Mouse (Mus musculus) monocyte, adult 2 months (primary cell): ENCODE results near the gene Gpx1.
"Not testable (repeated sequence)": the region's sequence is repeated elsewhere in the genome, so short reads cannot be mapped to it uniquely, and the experiment has no call there.

Experiments used
- DNase-seq, 2 experiments: peaks; one replicate each; pipeline ENCODE4 v3.0.0; 2022; ENCODE audit warnings: low spot score in 2 of 2, low read depth in 1 of 2

The Gpx1 gene

DNA sequence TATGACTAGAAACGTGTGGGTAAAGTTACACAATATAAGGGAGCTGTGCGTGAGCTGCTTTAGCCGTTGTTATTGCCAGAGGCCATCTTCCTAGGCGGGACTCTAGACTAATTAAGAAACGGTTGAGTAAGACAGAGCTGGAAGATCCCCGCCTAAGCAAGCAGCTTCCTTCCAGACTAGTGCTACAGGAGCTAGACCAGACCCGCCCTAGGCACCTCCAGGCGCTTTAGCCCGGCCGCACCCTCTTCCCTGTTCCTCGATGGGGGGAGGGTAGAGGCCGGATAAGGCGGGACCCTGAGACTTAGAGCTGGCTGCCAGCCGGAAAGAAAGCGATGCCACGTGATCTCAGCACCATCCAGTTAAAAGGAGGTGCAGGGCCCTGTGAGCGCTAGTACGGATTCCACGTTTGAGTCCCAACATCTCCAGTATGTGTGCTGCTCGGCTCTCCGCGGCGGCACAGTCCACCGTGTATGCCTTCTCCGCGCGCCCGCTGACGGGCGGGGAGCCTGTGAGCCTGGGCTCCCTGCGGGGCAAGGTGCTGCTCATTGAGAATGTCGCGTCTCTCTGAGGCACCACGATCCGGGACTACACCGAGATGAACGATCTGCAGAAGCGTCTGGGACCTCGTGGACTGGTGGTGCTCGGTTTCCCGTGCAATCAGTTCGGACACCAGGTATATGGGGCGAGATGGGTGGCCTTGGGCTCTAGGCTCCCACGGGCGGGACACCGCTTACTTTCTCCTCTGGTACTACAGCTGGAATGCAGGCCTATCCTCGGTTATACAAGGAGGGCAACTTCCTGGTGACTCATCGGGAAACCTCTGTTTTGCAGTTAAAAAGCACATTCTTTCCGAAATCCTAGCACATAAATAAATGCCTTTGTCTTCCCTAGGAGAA, at the start of gene Gpx1:
Gpx1 (plus strand) TSS at position 18 of the 896 bp plus-strand sequence.
- DNase-seq, result peak; percentile 93 to 99

DNA sequence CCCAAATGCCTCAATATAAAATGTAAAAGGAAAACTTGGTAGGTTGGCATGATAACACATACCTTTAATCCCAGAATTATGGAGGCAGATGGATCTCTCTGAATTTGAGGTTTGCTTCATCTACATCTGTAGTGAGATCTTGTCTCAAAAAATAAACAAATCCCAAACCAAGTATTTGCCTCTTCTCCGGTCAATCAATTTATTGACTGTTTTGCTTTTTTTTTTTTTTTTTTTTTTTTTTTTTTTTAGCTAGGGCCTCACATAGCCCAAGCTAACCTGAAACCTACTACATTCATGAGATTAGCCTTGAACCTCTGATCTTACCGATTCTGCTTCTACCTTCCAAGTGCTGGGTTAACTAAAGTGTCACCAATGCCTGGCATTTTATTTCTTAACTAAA, 49.4 kb upstream of the Gpx1 start:
- no peak for DNase-seq

DNA sequence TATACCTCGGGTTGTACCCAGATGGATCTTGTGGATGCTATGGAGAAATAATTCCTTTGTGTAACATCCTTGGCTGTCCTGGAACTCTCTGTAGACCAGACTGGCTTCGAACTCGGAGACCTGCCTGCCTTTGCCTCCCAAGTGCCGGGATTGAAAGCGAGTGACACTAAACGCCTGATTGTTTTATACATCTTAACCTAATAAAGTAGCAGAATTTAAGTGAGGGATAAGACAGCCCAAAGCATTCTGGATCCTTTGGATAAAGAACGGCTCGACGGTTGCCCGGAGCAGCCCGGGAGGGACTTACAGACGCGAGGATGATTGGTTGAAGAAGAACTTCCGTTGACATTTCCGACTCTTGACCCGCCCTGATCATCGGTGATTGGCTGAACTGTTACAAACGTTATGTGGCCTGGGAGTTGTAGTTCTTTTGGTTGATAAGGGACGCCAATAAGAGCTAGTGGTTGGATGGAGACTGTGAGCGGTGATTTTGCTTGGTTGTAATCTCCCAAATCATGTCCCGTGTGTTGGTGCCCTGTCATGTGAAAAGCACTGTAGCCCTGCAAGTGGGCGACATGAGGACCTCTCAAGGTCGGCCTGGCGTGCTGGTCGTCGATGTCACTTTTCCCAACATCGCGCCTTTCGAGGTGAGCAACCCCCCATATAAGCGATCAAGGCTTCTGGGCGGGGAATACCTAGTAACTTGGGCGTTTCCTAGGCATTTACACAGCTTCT, 48.5 kb upstream of the Gpx1 start, which contains the start of gene Nicn1:
Nicn1 (plus strand) TSS at position 414 of the 735 bp plus-strand sequence.
- peak; percentile 75 for DNase-seq

DNA sequence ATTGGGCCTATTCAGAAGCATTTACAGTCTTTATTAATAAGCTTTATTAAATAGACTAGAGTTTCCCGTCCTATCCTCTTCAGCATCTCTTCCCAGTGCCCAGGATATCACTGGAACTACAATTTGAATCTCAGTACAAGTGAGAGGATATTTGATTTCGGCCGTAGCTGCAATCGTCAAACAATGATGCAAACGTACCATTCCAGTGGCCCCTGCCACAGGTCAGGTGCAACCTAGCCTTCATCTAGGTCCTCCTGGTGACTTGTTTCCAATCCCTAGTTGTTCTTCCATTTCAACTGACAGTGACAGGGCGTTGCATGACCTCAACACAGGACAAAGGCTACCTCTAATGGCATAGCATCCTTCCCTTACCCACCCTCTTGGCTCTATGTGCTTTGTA, 47.9 kb upstream of the Gpx1 start:
- DNase-seq, result no peak

DNA sequence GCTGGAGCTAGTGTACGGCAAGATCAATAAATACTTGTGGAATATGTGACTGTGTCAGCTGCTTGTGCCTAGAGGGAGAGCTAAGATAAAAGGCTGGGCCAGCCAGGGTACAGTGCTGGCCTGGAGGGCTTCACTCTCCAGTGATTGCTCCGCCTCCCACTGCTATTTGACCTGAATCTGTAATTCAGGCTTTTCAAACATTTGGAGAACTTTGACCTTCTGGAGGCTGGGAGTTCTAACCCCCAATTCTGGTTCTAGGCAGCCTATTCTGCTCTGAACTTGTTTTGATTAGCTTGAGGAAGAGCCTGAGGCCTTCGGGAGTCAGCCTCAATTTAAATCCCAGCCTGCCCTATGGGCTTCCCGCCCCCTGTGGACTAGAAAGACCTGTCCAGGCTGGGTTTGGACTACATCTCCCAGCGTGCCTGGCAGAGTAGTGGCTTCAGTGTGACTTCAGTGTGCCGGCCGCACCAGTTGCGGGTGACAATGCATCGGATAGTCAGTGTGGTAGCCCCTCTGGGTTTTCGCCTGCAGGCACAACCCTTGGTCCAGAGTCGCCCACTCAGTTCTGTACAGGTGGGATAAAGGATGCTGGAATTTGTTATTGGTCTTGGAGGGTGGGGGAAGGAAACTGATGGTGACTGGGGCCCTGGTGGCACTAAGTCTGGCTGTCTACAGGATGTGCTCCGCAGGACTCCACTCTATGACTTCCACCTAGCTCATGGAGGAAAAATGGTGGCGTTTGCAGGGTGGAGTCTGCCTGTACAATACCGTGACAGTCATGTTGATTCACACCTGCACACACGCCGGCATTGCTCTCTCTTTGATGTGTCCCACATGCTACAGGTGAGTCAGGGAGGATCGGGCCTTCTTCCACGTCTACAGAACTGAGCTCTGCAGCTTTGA, 42.0 kb upstream of the Gpx1 start, which contains the start of gene Amt:
Amt (plus strand) TSS at position 401 of the 903 bp plus-strand sequence.
- no peak for DNase-seq

DNA sequence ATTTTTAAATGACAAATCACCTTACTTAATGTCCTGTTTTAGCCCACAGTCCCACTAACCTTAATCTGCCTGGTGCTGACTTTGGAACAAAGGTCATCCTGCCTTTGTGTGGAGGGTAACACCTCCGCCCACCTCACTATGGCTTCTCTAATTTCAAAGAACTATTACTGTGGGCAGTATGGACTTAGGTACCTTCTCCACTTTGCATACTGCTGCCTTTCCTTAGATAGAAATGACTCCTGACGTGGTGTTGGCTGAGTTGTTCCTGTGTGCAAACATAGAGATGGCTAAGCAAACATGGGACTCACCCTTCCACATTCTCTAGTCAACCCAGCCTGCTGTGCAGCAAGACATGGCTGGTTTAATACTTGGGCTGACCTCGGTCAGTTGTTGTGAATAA, 36.9 kb upstream of the Gpx1 start:
- DNase-seq, result no peak

DNA sequence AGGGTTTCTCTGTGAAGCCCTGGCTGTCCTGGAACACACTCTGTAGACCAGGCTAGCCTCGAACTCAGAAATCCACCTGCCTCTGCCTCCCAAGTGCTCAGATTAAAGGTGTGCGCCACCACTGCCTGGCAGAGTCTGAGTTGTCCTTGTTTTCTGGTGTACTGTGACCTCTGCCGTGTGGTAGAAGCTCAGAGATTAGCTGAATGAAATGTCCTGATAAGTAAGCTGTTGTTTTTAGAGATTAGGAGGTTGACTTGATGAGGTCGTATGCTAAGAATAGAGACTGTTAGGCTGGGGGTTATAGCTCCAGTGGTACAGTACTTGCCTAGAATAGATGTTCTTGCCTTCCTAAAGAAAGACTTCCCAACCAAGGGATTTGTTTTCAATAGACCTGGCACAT, 34.0 kb upstream of the Gpx1 start:
- no peak for DNase-seq

DNA sequence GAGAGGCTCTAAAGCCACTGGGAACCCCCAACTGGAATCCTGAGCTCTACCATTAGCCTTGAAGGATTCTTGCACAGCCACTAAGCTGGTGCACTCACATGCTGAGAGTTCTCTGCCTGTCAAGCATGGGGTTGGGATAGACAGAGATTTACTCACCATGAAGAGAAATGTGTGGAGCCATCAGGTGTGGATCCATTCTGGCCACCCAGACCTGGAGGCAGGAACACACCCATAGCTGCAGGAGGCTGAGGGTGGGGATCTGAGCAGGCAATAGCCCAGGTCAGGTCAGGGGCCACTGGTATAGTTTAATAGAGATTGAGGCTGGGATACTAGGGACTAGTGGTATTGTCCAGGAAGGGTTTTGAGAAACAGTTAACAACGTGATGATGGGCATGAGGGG, 33.5 kb upstream of the Gpx1 start:
- DNase-seq, result no peak

DNA sequence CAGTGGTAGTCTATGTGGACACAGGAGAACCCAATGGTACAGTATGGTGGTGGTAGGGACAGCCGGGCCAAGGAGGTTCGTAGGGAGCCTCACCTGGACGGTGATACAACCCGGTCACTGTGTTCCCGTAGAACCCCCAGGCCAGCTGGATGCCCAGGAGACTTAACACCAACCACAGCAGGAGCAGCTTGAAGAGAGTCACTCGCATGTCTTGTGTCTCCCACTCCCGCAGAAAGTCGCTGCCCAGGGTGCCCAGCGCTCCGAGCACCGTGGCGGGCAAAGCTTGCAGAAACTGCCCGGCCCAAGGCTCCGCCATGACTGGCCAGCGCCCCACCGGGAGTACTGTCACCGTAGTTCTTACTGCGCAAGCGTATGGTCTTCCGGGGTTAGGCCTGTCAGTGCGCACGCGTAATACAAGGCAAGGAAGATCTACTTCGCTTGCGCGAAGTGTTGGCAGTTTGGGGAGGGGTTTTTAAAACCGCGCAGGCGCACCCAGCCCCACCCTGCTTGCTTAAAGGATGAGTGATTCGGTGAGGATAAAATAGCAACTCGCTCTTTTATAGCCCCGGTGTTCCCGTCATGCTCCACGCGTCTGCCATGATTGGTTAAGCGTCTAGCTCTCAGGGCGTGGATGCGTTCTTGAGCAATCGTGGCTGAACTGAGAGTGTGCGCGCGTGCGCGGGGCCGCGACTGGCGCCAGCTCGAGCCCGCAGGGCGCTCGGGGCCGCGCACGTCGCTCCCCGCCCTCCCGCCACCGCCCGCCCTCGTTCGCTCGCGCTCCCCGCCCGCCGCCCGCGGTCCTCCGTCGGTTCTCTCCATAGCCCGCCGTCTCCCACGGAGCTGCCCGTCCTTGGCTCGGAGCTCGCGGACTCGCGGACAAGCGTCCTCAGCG, 32.8 kb upstream of the Gpx1 start, which contains the start of the genes Rhoa and Tcta:
Rhoa (plus strand) TSS at position 501 of the 892 bp plus-strand sequence.
Tcta (minus strand) TSS at position 532 of the 892 bp plus-strand sequence.
- peak; percentile 97 to 99 for DNase-seq

DNA sequence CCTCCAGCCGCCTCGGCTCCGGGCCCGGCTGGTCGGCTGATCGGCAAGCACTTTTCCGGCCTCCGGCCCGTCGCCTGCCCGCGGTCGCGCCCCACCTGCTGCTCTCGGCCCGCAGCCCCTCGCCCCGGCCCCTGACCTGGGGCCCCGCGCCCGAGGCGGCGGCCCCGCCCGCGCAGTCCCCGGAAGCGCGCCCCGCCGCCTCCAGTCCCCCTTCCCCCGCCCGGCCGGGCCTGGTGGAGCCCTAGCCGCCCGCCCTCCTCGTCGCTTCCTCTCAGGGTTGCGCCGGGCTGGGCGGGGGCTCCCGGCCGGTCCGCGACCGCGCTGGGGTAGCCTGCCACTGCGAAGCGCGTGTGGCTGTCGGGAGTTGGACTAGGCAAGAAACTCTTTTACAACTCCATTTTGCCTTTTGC, 32.1 kb upstream of the Gpx1 start:
- peak; percentile 35 to 73 for DNase-seq

DNA sequence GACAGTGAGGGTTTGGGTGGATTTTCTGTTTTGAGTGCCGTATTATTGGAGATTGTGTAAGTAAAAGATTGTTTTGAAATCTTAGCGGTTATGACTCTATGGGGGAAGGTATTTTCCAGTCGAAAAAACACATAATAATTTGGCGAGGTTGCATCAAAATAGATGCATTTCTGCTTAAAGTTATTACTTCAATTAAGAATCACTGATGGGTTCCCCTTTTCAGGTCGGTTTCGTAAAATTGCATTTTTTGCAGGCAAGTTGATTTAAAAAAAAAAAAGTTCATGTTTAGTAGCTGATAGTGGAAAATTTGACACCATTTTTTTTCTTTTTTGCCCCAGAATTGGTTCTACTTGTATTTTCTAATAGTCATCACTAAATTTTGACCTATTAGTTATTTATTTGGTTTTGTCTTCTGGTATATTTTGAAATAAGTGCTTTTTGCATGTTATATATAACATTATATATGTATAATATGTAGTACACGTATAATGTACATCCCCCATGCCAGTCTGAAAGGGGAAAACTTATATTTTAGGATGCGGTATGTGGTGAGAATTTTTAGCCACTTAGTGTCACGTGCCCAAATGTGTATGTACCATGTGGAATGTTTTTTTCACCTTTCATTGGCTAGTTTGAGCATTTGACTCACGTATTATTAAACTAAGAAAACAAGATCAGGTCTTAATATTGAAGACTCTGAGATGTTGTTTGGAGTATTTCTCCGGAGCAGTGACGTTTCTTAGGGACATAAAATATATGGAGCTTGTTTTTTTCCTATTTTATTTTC, 31.5 kb upstream of the Gpx1 start:
- DNase-seq, result no peak

DNA sequence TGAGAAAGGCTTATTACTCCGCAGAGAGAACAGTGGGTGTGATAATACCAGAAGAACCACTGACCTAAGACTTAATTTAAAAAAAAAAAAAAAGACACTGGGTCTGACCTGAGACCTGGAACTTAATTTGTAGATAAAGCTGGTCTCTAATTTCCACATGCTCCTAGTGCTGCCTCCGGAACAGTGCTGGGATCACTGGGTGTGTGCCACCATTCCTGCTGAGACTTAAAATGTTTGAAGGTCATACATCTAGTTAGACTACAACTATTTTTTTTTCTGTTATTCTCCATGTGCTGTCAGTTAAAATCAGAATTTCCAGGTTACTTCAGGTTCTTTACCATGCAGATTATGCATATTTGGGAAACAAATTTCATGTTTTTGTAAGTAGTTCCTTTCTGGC, 30.6 kb upstream of the Gpx1 start:
- DNase-seq, result no peak

DNA sequence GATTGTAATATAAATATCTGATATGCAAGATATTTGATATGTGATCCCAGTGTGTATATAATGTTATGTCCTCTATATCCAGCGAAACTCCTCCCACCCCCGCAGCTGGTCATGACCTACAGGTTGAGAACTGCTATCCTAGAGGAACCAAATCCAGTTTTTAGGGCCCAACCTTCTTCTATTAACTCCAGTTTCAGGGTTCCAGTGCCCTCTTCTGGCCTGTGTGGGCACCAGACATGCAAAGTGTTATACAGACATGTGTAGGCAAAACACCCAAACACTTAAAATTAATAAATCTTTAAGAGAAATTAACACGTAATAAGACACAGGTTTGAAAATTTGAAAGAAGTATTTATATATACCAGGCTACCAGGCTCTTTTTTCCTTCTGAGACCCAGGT, 21.1 kb upstream of the Gpx1 start:
- no peak for DNase-seq

DNA sequence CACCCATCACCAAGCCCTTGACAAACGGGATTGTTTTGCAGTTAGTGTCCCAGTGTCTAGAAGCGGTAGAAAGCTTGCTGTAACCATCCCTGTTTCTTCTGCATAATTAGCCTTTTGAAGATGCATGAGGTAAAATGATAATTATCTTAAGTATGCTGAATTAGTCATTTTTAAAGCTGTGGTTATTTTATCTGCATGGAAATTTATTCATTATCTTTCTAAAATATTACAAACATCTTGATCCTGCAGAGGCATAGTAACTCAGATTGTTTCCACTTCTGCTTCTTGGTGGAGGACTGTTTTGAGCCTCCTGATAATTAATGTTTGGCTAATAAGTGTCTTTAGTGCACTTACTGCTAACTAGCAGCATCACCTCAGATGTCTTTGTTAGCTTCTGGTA, 20.2 kb upstream of the Gpx1 start:
- no peak for DNase-seq

DNA sequence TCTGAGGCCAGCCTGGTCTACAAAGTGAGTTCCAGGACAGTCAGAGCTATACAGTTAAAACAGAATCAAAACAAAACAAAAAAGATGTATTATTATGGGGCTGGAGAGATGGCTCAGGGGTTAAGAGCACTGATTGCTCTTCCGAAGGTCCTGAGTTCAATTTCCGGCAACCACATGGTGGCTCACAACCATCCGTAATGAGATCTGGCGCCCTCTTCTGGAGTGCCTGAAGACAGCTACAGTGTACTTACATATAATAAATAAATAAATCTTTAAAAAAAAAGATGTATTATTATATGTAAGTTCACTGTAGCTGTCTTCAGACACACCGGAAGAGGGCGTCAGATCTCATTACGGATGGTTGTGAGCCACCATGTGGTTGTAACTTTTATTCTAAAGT, 16.6 kb upstream of the Gpx1 start:
- not testable (repeated sequence) for DNase-seq

DNA sequence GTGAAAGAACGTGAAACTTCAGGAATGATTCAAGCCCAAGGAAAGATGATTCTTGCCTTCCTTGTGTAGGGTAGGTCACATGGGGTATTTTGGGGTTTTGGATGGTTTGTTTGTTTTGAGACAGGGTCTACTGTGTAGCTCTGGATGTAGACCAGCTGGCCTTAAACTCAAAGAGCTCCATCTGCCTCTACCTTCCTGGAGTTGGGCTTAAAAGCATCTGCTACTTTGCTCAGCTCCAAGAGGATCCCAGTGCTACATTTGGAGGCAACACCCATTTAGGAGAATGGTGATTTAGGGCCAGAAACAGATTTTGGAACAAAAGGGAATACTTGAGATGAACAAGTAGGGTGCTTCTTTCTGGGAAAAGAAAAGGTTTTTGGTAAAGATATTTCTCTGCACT, 13.9 kb upstream of the Gpx1 start:
- DNase-seq, result no peak

DNA sequence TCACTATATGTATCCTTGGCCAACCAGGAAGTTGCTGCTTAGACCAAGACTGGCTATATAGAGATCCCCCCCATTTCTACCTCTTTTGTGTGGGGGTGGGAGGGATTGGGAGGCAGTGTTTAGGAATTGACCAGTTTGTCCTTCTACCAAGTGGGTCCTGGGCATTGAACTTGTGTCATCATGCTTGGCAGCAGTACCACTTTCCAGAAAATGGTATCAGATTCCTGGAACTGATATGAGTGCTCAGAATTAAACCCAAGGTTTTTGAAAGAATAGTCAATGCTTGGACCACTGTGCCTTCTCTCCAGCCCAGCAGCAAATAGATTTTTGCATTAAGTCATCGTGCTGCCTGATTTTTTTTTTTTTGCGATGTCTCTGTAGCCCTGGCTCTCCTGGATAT, 12.9 kb upstream of the Gpx1 start:
- DNase-seq, result no peak

DNA sequence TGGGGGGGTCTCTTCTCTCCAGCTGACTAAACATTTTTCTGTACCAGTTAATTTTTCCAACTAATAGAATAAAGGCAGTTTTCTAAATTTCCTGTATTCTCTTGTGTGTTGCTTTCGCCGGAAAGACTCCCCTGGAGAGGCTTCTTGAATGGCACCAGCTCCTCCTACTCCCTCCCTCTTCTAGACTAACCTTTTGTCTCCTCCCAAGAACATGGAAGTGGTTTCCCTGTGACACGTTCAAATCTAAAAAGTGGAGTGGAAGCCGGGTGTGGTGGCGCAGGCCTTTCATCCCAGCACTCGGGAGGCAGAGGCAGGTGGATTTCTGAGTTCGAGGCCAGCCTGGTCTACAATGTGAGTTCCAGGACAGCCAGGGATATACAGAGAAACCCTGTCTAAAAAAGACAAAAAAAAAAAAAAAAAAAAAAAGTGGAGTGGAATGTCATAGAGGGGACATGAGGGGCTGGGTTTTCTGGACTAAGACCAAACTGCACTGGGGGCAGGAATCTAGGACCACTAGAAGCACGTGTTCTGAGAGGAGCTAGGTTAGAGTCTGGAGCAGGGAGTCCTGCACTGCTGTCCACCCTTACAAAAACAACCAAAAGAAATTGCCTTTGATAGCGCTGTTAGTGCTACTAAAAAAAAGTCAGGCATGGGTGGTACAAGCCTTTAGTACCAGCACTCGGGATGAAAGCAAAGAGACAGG, 704 bp upstream of the Gpx1 start:
- DNase-seq, result no peak

DNA sequence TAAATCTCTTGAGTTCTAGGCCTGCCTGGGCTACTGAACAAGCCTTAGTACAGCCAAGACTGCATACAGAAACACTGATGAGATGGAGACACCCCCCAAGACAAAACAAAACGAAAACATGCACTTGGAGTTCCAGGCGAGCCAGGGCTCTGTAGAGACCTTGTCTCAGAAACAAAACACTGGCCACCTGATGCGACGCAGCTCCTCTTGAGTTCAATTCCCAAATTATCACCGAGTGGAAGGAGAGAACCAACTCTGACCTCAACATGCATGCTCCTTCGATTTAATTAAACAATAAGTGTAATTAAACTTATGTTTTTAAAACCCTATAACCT, 185 bp upstream of the Gpx1 start:
- DNase-seq, result no peak
